Mouse (Mus musculus): ENCODE measurements at regions not wholly inside any gene's neighbourhood (a gene's known extent, or its start where the extent isn't known, plus 50 kb on each side); places are given as distances from the start of the nearest gene placed in this dataset.

GRCm38 (mm10) chr5:133113183-133113582 is 570.0 kb upstream of the Auts2 start:
- in situ Hi-C loops (cut with MboI, MseI) = no loop called here

- in situ Hi-C loops (cut with MboI, MseI) = no loop called here
Observed at GRCm38 (mm10) chr5:133106691-133107354, 563.7 kb upstream of the Auts2 start.

GRCm38 (mm10) chr5:133096340-133096739 is 553.2 kb upstream of the Auts2 start:
- in situ Hi-C loops (cut with MboI, MseI) = no loop called here

GRCm38 (mm10) chr5:133084859-133085258 is 541.7 kb upstream of the Auts2 start:
- in situ Hi-C loops (cut with MboI, MseI) = no loop called here

- in situ Hi-C loops (cut with MboI, MseI) = no loop called here
Observed at GRCm38 (mm10) chr5:133080751-133081150, 537.6 kb upstream of the Auts2 start.

- in situ Hi-C loops (cut with MboI, MseI) = no loop called here
Observed at GRCm38 (mm10) chr5:133078916-133079315, 535.8 kb upstream of the Auts2 start.

- in situ Hi-C loops (cut with MboI, MseI) = no loop called here
Observed at GRCm38 (mm10) chr5:133078390-133078789, 535.2 kb upstream of the Auts2 start.

- in situ Hi-C loops (cut with MboI, MseI) = no loop called here
Observed at GRCm38 (mm10) chr5:133073317-133073716, 530.2 kb upstream of the Auts2 start.

- in situ Hi-C loops (cut with MboI, MseI) = no loop called here
Observed at GRCm38 (mm10) chr5:133070141-133070540, 527.0 kb upstream of the Auts2 start.

- in situ Hi-C loops (cut with MboI, MseI) = no loop called here
Observed at GRCm38 (mm10) chr5:133062481-133062880, 519.3 kb upstream of the Auts2 start.

- in situ Hi-C loops (cut with MboI, MseI) = no loop called here
Observed at GRCm38 (mm10) chr5:133047456-133047855, 504.3 kb upstream of the Auts2 start.

- in situ Hi-C loops (cut with MboI, MseI) = no loop called here
Observed at GRCm38 (mm10) chr5:133045637-133046036, 502.5 kb upstream of the Auts2 start.

- in situ Hi-C loops (cut with MboI, MseI) = no loop called here
Observed at GRCm38 (mm10) chr5:133027590-133027989, 484.4 kb upstream of the Auts2 start.

GRCm38 (mm10) chr5:133025121-133025520 is 482.0 kb upstream of the Auts2 start:
- in situ Hi-C loops (cut with MboI, MseI) = no loop called here

GRCm38 (mm10) chr5:133020821-133021220 is 477.7 kb upstream of the Auts2 start:
- in situ Hi-C loops (cut with MboI, MseI) = no loop called here

- in situ Hi-C loops (cut with MboI, MseI) = no loop called here
Observed at GRCm38 (mm10) chr5:133020116-133020515, 477.0 kb upstream of the Auts2 start.

- in situ Hi-C loops (cut with MboI, MseI) = no loop called here
Observed at GRCm38 (mm10) chr5:133010624-133011575, 467.8 kb upstream of the Auts2 start.

- in situ Hi-C loops (cut with MboI, MseI) = no loop called here
Observed at GRCm38 (mm10) chr5:132982866-132983265, 439.7 kb upstream of the Auts2 start.

- in situ Hi-C loops (cut with MboI, MseI) = no loop called here
Observed at GRCm38 (mm10) chr5:132979013-132979412, 435.9 kb upstream of the Auts2 start.

GRCm38 (mm10) chr5:132975303-132975932 is 432.3 kb upstream of the Auts2 start:
- in situ Hi-C loops (cut with MboI, MseI) = no loop called here

GRCm38 (mm10) chr5:132974876-132975275 is 431.7 kb upstream of the Auts2 start:
- in situ Hi-C loops (cut with MboI, MseI) = no loop called here

- in situ Hi-C loops (cut with MboI, MseI) = no loop called here
Observed at GRCm38 (mm10) chr5:132971046-132971445, 427.9 kb upstream of the Auts2 start.
